Mouse (Mus musculus): ENCODE data around the gene 1500009L16Rik. TPM values are rescaled to one million over a fixed set of nuclear protein-coding genes. Genes with fewer than 3 reads are reported as not detected.

Gene 1500009L16Rik
- polyA plus RNA-seq, 1 experiment from 2014 or later, result 4.4 TPM

- peak; percentile 66 for TF ChIP-seq CTCF (IDR thresholded peaks at IDR 0.05)
- H3K27me3 ChIP-seq, result peaks cover 6% of the 10 kb centered on the region
- POLR2A ChIA-PET, result no interaction called here
- ATAC-seq (no peak), DNase-seq (ENCODE audit: low read depth, low spot score) (no peak)
- CTCF ChIA-PET, result interaction anchor here (1.7 kb wide), 1 partner anchor 15 kb away, joined by 4 read pairs; no protein-coding TSS in a partner anchor
- in situ Hi-C loops (cut with MboI; ENCODE audit: low pct_unique_long_range_greater_than_20kb), result no loop called here
Observed at GRCm38 (mm10) chr10:83724351-83725059, 1.8 kb downstream of the 1500009L16Rik start.

DNA sequence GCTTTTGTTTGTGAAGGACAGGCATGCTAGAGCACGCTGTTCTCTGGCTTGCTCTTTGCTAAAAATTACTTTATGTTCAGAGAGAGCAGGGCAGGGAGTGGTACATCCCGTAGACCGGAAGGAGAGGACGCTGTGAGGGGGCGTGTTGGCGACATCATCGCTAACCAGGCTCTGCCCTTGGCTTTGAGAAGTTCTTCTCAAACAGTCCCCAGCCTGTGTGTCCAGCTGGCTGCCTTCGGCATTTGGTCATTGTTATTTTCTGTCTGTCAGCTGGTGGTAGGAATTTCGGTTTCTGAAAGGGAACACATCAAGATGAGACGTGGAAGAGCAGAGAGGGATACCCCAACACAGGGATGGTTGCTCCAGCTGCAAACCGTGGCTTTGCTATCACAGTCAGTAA is 3.5 kb downstream of the 1500009L16Rik start:
- no peak for ATAC-seq
- POLR2A ChIA-PET, result no interaction called here

DNA sequence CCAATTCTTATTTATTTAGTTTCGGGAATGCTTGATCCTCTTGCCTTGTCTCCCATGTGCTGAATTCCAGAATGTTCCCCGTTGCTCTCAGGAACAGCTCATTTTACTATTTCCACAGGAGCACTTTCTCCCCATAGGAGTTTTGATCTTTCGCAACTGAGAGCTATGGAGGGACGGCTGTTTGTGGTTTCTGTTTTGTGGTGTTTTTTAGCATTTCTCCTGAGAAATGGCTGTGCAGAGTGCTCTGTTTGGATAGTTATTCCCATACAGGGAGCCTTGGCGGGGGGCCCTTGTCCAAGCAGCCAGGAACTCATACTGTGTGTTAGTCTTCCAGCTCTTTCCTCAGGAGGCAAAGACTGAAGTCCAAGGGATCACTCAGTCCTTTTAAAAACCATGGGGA is 5.2 kb downstream of the 1500009L16Rik start:
- CTCF ChIA-PET, result no interaction called here
- in situ Hi-C loops (cut with MboI; ENCODE audit: low pct_unique_long_range_greater_than_20kb), result no loop called here
- DNase-seq (ENCODE audit: low read depth, low spot score) (no peak), ATAC-seq (no peak)
- TF ChIP-seq CTCF (IDR thresholded peaks at IDR 0.05), result no peak
- POLR2A ChIA-PET, result no interaction called here
- H3K27me3 ChIP-seq, result no peaks in the 10 kb centered on the region

More for the DNA sequence above, 3.5 kb downstream of the 1500009L16Rik start:
- CTCF ChIA-PET, result no interaction called here
- no peak for DNase-seq (ENCODE audit: low read depth, low spot score)
- no peak for TF ChIP-seq CTCF (IDR thresholded peaks at IDR 0.05)
- peaks cover 6% of the 10 kb centered on the region for H3K27me3 ChIP-seq
- in situ Hi-C loops (cut with MboI; ENCODE audit: low pct_unique_long_range_greater_than_20kb), result no loop called here

DNA sequence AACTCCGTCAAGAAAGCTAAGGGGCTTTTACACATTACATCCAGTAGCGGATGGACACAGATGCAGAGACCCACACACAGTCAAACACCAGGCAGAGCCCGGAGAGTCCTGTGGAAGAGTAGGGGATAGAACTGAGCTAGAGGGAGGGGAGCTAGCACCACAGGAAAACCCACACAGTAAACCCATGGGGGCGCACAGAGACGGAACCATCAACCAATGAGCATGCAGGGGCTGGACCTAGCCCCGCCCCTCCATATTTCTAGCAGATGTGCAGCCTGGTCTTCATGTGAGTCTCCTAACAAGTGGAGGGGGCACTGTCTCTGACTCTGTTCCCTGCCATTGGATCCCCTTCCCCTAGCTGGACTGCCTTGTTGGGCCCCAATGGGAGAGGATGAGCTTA is 5.9 kb downstream of the 1500009L16Rik start:
- H3K27me3 ChIP-seq, result no peaks in the 10 kb centered on the region
- in situ Hi-C loops (cut with MboI; ENCODE audit: low pct_unique_long_range_greater_than_20kb), result no loop called here
- TF ChIP-seq CTCF (IDR thresholded peaks at IDR 0.05), result no peak
- ChIA-PET CTCF (interaction anchor here (0.7 to 2.0 kb wide), 5 partner anchors 9 to 140 kb away, joined by 3 to 6 read pairs (median 4); partner anchors contain the start of gene Appl2), POLR2A (no interaction called here)
- DNase-seq (ENCODE audit: low read depth, low spot score) (no peak), ATAC-seq (no peak)

GRCm38 (mm10) chr10:83729076-83729475 is 6.4 kb downstream of the 1500009L16Rik start:
- ChIA-PET POLR2A (interaction anchor here (0.6 kb wide), 1 partner anchor 542 kb away, joined by 3 read pairs; no protein-coding TSS in a partner anchor), CTCF (interaction anchor here (1.2 to 2.0 kb wide), 10 partner anchors 9 to 141 kb away, joined by 3 to 11 read pairs (median 4); partner anchors contain the start of gene Appl2)
- ATAC-seq (no peak), DNase-seq (ENCODE audit: low read depth, low spot score) (no peak)
- in situ Hi-C loops (cut with MboI; ENCODE audit: low pct_unique_long_range_greater_than_20kb), result no loop called here
- TF ChIP-seq CTCF (IDR thresholded peaks at IDR 0.05), result no peak
- no peaks in the 10 kb centered on the region for H3K27me3 ChIP-seq

DNA sequence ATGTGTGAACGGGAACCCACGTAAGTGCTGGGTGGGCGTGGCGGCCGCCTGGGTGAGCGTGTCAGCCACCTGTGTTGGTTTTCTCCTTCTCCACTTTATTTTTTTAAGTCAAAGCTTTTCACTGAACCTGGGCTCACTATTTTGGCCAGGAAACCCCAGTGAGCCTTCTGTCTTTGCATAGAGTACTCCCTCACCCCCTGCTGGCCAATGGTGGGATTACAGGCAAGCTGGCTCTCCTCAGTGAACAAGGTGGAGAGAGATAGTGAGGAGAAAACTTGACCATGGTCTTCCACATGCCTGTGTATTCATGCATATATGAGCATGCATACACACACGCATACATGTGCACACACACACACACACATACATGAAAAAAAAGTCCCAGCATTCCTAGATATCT is 6.8 kb downstream of the 1500009L16Rik start:
- ATAC-seq (peak; percentile 54), DNase-seq (ENCODE audit: low read depth, low spot score) (peak; percentile 15)
- ChIA-PET CTCF (interaction anchor here (1.2 to 2.0 kb wide), 10 partner anchors 9 to 141 kb away, joined by 3 to 11 read pairs (median 4); partner anchors contain the start of gene Appl2), POLR2A (interaction anchor here (0.6 kb wide), 1 partner anchor 541 kb away, joined by 3 read pairs; no protein-coding TSS in a partner anchor)
- in situ Hi-C loops (cut with MboI; ENCODE audit: low pct_unique_long_range_greater_than_20kb), result no loop called here
- TF ChIP-seq CTCF (IDR thresholded peaks at IDR 0.05), result peak; percentile 89
- H3K27me3 ChIP-seq, result no peaks in the 10 kb centered on the region

- in situ Hi-C loops (cut with MboI; ENCODE audit: low pct_unique_long_range_greater_than_20kb), result no loop called here
- ChIA-PET POLR2A (interaction anchor here (0.6 kb wide), 1 partner anchor 70 kb away, joined by 3 read pairs; no protein-coding TSS in a partner anchor), CTCF (interaction anchor here (1.2 kb wide), 1 partner anchor 12 kb away, joined by 3 read pairs; no protein-coding TSS in a partner anchor)
- ATAC-seq (no peak), DNase-seq (ENCODE audit: low read depth, low spot score) (no peak)
- TF ChIP-seq CTCF (IDR thresholded peaks at IDR 0.05), result no peak
- no peaks in the 10 kb centered on the region for H3K27me3 ChIP-seq
Observed at GRCm38 (mm10) chr10:83733725-83734124, 11.1 kb downstream of the 1500009L16Rik start.

DNA sequence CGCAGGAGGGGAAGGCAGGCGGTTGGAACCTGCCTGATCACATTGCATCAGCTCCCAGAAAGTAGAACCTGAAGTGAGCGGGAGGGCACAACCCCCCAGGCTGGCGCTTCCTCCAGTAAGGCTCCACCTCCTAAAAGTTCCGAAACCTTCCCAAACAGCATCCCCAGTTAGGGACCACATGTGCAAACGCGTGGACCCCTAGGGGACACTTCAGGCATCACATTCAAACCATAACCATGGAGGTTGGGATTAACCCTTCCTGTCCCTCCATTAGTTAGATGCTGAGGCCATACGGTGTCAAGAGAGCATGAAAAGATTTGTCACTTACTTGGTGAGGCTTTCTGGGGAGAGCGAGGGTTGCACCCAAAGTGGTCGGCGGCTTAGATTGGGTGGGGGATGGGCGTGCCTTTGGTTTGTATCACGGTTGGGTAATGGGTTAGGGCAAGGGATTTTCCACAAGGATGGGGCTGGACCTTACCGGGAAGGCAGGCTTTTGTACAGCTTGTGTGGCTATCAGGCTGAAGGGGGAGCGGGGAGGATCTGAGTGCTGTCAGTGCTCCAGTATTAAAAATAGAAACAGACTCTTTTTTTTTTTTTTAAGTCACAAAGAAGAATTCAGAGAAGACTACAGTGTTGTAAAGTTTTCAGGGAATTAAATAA is 16.5 kb downstream of the 1500009L16Rik start:
- H3K27me3 ChIP-seq, result no peaks in the 10 kb centered on the region
- no peak for TF ChIP-seq CTCF (IDR thresholded peaks at IDR 0.05)
- in situ Hi-C loops (cut with MboI; ENCODE audit: low pct_unique_long_range_greater_than_20kb), result no loop called here
- CTCF ChIA-PET, result interaction anchor here (1.6 kb wide), 1 partner anchor 14 kb away, joined by 4 read pairs; no protein-coding TSS in a partner anchor
- DNase-seq (ENCODE audit: low read depth, low spot score) (no peak), ATAC-seq (no peak)
- POLR2A ChIA-PET, result interaction anchor here (0.7 kb wide), 1 partner anchor 895 kb away, joined by 3 read pairs; no protein-coding TSS in a partner anchor

DNA sequence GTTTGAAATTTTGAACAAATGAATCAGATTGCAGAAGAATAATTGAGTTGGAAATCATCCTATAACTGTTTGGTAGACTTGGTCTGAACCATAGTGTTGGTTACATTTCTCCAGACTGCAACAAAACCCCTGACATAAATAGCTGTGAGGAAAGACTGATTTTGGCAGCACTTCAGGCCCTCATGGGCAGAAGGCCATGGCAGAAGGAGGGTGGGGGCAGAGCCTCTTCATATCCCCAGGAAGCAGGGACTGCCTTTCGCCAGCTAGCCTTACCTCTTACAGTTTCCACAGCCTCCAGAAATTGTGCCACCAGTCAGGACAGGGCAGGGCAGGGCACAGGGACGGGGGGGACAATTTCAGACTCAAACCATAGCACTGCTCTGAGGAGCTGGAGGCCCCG is 22.0 kb downstream of the 1500009L16Rik start:
- ChIA-PET POLR2A (no interaction called here), CTCF (no interaction called here)
- in situ Hi-C loops (cut with MboI; ENCODE audit: low pct_unique_long_range_greater_than_20kb), result no loop called here
- no peak for TF ChIP-seq CTCF (IDR thresholded peaks at IDR 0.05)
- DNase-seq (ENCODE audit: low read depth, low spot score), result no peak
- ATAC-seq, result no peak
- no peaks in the 10 kb centered on the region for H3K27me3 ChIP-seq

- CTCF ChIA-PET, result no interaction called here
- in situ Hi-C loops (cut with MboI; ENCODE audit: low pct_unique_long_range_greater_than_20kb), result no loop called here
- ATAC-seq, result no peak
- TF ChIP-seq CTCF (IDR thresholded peaks at IDR 0.05), result no peak
- POLR2A ChIA-PET, result interaction anchor here (0.6 kb wide), 1 partner anchor 208 kb away, joined by 3 read pairs; no protein-coding TSS in a partner anchor
- DNase-seq (ENCODE audit: low read depth, low spot score), result no peak
- no peaks in the 10 kb centered on the region for H3K27me3 ChIP-seq
Observed at GRCm38 (mm10) chr10:83753056-83753455, 30.4 kb downstream of the 1500009L16Rik start.
